Mouse (Mus musculus) thymus, adult 2 months (tissue): ENCODE measurements around the gene P4ha2.

Experiments used
- CTCF ChIP-seq: fragments of 200-500 bp; IDR thresholded peaks from 2 replicates; pipeline ENCODE4 v1.5.1; 2012; ENCODE audit warnings: mild to moderate bottlenecking, control low read depth, low read length, moderate library complexity, borderline replicate concordance; ENCODE audit not compliant: control insufficient read depth, poor library complexity, insufficient read depth; ENCODE audit errors: extremely low read depth
- POLR2A ChIP-seq: fragments of 200-500 bp; IDR thresholded peaks from 2 replicates; pipeline ENCODE4 v1.6.1; 2012; ENCODE audit warnings: mild to moderate bottlenecking, low read length, control low read depth, moderate library complexity; ENCODE audit not compliant: control insufficient read depth, poor library complexity, insufficient read depth; ENCODE audit errors: extremely low read depth

GRCm38 (mm10) chr11:54115301-54115700, 15.4 kb downstream of the P4ha2 start:
- no peak for TF ChIP-seq POLR2A
- no peak for TF ChIP-seq CTCF
